Mouse (Mus musculus) cerebellum, adult 11-12 months (tissue): ENCODE measurements around the gene Dennd1a.

ENCODE experiments used
- DNase-seq: peaks from one replicate; pipeline ENCODE4 v3.0.0; 2022

Gene Dennd1a

DNA sequence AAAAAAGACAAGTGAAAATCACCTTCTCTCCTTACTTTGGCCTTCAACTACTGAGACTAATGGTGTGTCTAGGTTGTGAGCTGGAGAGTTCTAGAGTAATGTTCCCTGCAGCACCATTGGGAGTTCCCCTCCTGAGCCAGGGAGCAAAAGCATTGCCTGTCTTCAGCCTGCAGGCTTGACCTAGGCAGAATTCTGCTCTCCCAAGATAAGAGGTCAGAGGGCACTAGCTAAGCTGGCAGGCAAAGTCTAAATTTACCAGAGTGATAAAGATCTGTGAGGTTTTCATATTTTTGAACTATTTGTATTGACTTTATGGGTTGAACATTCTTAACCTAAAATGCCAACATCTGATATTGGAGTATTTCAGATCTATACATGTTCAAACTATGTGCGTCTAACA lies 125.7 kb downstream of the Dennd1a start:
- no peak for DNase-seq

DNA sequence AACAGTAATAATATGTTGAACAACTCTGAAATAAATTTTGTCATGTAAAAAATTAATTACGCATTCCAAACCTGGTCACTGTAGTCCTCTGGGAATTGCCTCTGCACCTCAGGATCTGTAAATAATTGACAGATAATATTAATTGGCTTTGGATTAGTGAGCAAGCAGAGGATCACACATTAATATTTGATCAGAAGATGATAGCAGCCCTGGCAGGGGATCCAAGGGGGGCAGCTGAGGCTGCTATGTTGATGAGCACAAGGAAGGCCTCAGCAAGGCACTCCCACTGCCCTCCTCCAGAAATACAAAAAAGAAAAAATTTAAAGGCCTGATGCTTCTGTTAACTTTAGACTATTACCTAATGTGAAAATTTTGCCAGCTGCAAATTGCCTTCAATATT lies 127.5 kb downstream of the Dennd1a start:
- DNase-seq: no peak

DNA sequence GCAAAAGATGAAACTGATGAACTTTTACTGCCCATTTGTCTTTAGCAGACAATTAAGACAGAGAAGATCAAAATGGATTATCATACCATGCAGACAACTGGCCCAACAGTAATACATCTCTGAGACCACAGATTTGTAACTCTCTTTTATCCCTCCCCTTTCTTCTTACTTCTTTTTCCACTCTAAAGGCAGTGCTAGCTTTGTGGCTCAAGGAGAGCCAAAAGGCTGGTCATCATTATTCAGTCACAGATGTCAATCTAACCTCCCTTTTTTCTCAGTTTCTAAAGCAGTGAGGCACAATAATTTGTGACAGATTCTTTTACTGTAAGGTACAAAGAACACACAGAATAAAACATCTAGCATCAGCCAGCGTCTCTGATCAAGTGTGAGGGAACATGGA lies 130.2 kb downstream of the Dennd1a start:
- no peak for DNase-seq

- no peak for DNase-seq
These were observed 131.2 kb downstream of the Dennd1a start for GRCm38 (mm10) chr2:38156001-38156400.

- DNase-seq: no peak
These were observed 142.4 kb downstream of the Dennd1a start for GRCm38 (mm10) chr2:38144831-38145230.

GRCm38 (mm10) chr2:38144067-38144779 lies 143.0 kb downstream of the Dennd1a start:
- no peak for DNase-seq

GRCm38 (mm10) chr2:38142905-38143304 lies 144.3 kb downstream of the Dennd1a start:
- no peak for DNase-seq

DNA sequence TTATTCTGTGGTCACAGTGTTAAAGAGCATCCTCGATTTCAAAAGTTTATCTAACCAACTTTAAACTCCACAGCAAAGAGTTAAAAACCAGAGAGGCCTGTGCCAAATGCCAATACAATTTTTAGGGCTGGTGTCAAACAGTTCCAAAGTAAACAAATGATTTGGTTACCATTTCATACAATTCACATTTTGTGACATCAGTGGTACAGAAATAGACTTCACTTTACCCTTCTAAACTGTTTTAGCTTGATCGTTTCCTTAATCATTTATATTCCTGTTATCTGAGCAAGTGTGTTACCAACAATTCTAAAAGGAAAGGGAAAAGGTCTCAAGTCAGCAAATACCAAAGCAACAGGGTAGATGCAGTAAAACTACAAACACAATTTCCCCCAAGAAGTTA lies 145.0 kb downstream of the Dennd1a start:
- DNase-seq: no peak

DNA sequence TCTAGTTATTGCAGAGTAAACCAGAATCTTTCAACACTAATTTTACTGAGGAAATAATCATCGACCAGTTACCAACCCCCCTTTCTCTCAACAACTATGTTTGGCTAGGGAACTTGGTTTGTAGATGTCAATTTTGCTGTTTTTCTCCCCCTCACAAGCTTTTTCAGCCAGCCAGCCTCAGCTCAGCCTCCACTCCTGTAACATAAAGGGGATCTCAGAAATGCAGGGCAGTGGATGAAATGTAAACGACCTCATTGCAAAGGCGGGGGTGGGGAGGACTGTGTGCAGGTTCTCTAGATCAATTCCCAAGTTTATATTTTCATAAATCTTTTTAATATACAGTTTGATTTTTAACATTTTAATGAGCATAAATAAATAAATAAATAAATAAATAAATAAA lies 147.7 kb downstream of the Dennd1a start:
- DNase-seq: no peak

DNA sequence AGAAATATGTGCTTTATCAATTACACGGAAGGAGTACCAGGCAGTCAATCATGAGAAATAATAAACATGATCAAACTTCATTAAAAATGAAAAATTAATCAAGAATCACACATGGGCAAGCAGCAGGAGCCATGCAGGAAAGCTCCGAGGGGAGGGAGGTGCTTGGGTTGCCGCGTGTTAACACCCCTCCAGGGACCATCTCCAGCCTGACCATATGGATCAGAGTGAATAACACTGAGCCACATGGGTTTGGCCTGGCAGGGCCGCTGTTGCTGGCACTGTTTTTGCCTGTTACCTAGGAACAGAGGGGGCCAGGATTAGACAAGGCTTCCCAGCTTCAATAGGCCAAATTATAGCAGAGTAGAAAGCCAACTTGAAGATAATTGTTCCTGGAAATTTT lies 150.1 kb downstream of the Dennd1a start:
- DNase-seq: peak; percentile 86

DNA sequence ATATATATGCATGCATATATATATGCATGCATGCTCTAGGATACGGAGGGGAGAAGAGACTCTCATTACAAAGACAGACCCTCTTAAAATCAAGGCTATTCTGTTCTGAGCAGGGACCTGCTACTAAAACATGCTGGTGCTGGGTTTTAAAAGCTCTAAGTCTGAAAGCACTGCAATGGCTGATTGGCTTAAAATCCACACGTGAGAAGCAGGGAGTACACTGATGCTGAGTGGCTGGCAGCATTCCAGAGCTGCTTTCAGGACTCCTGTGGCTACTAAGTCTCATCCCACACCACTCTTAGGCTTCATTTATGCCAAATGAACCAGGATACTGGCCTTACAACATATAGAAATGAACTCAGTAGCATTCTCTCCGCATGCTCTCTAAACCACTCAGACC lies 151.8 kb downstream of the Dennd1a start:
- peak; percentile 14 for DNase-seq

DNA sequence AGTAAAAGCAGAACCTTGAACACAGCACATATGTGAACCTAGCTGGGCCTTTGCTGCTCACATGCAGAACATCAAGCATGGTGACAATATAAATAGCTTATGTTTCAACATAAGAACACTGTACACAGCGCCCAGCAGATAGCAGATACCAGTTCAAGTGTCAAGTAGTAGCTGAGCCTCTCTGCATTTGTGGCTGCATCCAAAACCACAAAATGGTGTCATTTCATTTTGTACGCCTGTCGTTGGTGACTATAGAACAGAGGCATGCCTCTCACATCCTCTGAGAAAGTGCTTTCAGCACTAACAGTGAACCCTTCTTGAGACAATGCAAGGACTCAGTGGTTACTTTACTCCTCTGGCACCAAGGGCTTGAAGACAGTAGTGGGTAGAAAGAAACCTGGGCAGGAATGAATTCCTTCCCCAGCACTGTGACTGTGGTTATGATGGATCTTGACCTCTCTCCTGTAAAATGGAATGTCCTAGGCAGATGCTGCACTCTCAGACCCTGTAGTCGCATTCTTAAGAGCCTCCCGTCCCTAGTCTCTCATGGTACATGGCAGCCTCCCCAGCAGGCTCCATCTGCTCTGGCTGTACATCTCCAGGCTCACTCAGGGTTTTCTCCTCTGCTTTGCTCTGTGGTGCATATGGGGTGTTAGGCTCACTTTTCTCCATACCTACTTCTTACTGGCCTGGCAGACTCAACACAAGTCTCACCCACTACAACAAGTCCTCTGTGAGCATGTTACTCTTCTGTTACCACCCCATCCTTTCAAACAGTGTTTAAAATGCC lies 154.0 kb downstream of the Dennd1a start:
- no peak for DNase-seq

DNA sequence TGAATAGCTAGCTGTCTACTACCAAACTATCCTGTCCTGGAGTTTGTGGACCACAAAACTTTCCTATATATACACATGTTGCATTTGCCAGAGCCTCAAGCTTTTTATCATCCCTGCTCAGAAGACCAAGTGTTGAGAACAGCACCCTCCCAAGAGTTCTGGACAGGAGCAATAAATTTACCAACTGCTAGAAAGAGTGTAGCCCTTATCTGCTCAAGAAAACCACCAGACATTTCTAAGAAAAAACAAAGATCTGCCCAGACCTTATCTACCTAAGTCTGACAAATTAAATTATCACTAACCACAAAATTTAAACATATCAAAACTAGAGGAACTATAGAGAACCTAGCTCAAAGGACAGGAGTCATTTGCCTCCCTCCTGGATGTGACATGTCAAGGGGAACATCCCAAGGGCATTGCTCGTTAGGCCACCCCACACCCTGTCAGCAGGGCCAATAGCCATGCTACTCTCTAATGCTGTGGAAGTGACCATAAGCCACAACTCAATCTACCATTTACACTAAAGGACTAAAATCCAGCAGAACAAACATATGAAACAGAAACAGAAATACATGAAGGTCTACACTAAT lies 154.9 kb downstream of the Dennd1a start:
- no peak for DNase-seq

- DNase-seq: no peak
These were observed 155.7 kb downstream of the Dennd1a start for GRCm38 (mm10) chr2:38131538-38131937.

DNA sequence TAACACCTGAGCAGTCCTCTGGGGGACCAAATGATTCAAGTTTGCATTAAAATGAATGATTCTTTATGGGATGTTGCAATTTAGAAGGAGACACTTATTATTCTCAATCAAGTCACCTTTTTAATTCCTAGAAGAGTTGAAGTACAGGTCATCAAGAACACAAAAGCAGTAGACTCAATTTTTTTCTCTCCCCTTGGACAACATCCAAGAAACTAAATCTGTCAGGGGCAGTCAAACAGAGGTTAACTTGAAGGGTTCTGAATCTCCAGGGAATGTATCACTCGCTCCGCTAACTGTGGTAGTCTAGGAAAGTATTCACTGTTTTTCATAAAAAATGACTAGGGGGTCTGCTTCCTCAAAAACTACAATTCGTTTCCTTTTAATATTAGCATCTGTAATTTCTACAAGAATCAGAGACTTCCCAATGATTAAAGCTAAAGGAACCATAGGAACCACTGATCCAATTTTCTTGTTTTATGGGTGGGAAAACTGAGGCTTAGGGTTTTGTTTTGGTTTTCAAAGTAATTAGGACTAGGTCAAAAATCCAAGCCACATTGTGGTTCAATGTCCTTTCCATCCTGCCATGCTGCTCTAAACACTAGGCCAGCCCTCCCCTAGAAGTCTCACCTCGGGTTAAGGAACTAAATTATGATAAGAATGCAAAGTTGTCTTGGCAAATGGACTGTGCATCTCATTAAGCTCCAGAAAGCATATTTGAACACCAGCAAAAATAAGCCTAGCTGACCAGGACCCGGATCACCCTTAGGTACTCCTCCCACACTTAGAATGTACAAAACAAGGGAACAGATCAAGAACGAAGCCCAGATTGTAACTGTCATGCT lies 157.0 kb downstream of the Dennd1a start:
- no peak for DNase-seq

GRCm38 (mm10) chr2:38126383-38126732 lies 160.8 kb downstream of the Dennd1a start:
- DNase-seq: no peak

GRCm38 (mm10) chr2:38125671-38126382 lies 161.4 kb downstream of the Dennd1a start:
- no peak for DNase-seq

DNA sequence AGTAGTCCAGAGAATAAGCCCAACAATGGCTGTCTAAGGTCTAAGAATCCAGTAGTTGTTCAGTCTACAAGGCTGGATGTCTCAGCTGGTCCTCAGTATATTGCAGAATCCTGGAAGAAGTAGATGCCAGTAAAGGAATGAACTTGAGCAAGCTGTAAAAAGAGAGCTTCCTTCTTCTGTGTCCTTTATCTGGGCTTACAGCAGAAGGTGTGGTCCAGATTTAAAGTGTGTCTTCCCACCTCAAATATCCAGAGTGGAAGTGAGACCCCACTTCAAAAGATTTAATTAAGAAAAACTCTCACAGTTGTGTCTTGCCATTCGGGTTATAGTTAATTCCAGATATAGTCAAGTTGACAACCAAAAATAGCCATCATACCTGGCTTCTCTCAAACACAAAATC lies 162.5 kb downstream of the Dennd1a start:
- no peak for DNase-seq

DNA sequence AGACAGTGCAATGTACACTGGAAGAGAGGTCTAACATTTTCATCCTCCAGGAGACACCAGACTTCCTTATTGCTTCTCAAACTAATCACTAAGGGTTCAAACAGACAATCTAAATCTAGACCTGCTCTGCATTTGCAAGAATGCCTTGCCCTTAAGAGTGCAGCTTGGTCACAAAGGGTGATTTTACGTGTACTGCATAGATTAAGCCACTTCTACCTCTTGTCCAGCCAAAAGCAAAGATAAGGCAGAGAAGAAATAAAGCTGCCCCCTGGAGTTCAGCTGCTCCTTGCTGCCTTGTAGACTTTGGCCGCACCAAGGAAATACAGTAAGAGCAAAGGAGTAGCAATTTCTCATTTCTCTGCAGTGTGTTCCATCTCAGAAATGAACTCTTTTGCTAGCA lies 172.2 kb downstream of the Dennd1a start:
- no peak for DNase-seq

DNA sequence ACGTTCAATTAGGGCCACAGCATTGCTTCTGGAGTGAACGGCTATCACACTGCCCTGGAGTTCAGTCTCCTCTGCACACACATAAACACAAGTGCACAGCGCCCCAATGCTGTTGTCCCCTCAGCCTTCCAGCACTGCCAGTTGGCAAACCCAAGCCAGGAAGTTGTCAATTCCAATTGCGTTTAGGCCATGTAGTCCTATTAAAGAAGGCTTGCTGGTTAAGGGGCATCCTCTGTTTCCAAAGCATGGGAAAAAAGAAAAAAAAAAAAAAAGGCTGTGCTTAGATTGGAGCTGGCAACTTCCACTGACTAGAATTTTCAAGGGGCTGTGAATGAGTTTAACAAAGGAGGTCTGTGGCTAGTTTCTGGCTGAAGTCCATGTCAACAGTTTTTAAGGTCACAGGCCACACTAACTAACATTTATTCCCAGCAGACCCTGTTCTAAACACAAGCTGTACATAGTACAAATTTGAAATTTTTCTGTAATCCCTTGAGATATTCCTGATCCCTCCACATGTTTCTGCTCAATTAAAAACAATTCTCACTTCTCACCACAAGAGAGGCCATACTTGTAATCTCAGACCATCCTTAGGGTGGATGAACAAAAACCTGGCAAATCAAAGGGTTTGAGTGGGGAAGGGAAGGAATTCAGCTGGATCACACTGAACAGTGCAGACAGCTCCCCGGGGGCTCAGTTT lies 175.4 kb downstream of the Dennd1a start:
- DNase-seq: no peak

GRCm38 (mm10) chr2:38108586-38108985 lies 178.6 kb downstream of the Dennd1a start:
- DNase-seq: no peak

DNA sequence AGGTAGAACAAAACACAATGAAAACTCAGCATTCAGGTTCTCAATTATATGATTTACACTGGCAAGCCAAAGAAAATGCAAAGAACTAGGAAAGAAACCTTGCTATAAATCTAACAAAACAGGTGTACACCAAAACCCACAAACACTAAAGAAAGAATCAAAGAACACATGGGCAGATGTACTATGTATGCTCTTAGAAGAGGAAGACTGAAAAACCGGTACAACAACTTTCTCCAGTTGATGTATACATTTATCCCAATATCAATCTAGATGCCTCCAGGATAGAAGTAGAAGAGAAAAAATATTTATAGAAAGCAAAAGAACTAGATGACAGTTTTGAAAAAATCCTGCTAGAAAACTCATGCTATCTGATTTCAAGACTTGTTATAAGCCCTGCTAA lies 184.5 kb downstream of the Dennd1a start:
- no peak for DNase-seq
